Mouse (Mus musculus): Measurements from ENCODE around the gene Slc25a29.

- TF ChIP-seq GATA1 (IDR thresholded peaks at IDR 0.05; ENCODE audit: low read length): no peak
- no peak for TF ChIP-seq TAL1 (IDR thresholded peaks at IDR 0.05; ENCODE audit: low read length)
These were observed 19.1 kb downstream of the Slc25a29 start for GRCm38 (mm10) chr12:108816569-108816968.
